Mouse (Mus musculus) heart, adult 11 months (tissue): Measurements from ENCODE around the gene Prrg4.
"Not testable (repeated sequence)": the region's sequence is repeated elsewhere in the genome, so short reads cannot be mapped to it uniquely, and the experiment has no call there.

Experiments
- DNase-seq: peaks from one replicate; pipeline ENCODE4 v3.0.0; 2022

Gene Prrg4

DNA sequence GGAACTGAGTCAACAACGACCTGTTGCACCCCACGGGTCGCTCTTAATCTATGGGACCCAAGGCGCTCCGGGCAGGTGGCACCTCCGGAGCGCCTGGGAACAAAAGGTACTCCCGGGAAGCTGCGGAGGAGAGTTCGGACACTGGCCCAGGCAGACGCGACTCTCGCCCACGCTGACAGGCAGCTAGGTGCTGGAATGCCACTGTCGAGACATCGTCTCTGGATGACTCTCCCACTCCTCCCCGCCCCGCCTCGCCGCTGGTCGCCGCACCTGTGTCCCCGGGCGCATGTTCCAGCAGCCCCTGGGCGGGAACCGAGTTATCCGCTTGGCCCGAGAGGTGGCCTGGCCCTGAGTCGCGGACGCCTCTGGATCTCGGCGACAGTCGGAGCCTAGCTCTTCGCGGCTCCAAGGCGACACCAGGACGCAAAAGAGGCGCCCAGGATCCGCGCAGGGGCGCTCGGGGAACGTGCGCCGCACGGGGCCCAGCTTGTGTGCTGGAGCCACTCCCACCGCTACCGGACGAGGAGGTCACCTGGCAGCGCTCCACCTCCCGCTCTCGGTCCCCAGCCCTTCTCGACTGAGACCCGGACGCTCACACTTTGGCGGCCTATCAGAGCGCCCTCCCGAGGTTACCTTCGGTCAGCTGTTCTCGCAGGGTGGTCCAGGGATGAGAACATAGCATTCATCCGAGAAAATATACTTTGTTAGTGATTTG, at the start of gene Prrg4:
Gene Prrg4, minus strand, starts transcription at position 601 of the 715 bp plus-strand sequence.
- DNase-seq = peak; percentile 95

DNA sequence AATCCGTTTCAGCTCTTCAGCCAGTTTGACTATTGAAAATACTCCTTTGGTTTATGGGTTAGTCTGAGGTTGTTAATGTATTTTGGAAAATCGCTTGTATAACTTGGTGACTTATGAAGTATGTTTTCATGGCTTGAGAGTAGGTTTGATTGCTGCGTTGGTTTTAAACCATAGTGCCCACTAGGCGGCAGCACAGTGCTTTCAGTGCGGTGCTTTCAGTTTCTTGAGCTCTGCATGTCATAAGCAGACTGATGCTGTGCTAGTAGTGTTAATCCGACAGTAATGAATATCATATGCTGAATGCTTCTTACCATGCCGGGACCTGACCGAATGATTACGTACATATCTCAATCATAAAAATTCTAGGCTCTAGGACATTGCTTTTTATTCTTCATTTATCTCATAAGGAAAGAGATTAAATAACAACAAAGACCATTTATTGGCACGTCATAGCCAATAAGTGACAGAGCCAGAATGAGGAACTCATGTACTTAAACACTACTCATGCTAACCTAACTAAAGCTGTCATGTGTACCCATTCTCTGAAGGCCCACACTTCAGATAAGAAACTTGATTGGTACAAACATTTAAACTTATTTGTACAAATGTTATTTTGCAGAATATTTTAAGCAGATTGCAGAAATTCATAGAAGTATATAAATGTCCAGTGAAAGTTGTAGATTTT, 38.3 kb upstream of the Prrg4 start:
- DNase-seq = peak; percentile 87

DNA sequence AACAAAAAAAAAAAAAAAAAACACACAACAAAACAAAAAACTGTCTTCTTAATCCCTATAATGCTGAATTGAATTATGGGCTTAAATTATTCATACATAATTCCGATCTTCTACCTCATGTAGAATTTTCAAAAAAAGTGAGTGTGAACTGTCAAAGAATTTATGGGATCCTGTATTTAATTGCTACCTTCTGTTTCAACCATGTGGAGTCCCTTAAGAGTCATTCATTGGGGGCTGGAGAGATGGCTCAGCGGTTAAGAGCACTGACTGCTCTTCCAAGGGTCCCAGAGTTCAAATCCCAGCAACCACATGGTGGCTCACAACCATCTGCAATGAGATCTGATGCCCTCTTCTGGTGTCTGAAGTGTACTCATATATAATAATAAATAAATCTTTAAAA, 37.7 kb upstream of the Prrg4 start:
- DNase-seq = not testable (repeated sequence)

DNA sequence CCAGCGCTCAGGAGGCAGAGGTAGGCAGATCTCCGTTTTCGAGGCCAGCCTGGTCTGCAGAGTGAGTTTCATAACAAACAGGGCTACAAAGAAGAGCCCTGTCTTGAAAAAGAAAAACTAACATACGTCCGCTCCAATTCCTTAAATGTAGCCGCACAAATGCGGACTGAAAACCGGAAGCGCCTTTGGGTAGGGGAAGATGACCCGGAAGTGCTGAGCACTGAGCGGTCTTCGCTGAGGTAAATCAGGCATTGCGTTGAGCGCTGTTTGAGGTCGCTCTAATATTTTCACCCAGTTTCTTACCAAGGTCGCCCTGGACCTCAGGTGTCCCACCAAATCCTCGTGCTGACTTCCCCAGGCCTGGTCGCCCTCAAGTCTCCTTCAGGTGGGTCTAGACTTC, 36.4 kb upstream of the Prrg4 start:
- DNase-seq = no peak

DNA sequence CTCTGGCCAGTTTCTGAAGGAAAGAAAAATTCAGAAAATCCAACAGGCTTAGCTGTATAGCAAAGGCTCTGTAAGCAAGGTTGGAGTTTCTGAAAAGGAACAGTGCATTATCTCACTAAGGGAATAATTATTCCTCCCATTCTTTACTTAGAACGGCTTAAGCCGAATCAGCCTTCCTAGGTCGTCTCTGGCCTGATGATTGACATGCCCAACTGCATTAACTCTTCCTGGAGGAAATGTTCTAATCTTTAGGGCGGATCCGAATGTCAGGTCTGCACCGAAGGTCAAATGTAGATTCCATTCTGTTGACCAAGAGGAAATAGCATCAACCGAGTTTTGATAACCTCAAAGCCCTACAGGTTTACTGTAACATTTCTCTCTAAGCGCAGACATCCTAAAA, 29.1 kb upstream of the Prrg4 start:
- DNase-seq = no peak

DNA sequence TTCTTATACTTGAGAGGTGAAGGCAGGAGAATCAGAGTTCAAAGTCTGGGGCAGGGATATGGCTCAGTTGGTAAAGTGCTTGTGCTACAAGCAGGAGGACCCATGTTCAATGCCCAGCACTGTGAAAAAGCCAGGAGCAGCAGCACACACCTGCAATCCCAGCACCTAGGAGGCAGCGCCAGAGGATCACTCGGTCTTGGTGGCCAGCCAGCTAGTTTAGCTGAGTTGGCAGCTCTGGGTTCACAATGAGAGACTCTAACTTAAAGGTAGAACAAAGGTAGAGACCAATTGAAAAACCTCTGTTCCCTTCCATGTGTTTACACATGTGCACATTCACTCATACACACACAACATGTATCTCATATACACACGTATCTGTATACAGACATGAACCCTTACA, 19.4 kb upstream of the Prrg4 start:
- DNase-seq = peak; percentile 68

DNA sequence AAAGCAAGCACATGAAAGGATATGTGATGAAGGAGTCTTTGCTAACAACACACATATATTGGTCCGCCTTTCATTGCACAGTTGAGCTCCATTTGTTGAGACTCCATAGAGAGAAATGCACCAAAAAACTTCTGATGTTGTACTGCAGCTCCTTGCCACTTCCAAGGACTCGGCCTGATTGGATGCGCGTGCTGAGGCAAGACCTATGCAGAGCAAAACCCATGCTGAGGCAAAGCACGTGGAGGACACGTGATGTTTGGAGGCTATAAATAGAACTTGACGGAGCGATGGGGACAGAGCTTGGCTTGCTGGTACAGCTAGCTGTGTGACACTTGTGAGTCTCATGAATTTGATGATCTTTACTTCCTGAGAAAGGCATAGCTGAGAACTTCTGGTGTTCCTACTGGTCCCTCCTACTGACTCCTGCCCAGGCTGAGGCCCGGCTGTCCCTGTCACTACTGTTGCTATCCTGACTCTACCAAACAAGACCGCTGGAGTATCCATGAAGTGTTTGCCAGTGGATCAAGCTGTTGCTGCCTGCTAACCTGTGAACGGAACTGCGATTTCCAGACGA, 17.7 kb upstream of the Prrg4 start, which contains the start of gene Ccdc73:
Gene Ccdc73, plus strand, starts transcription at position 524 of the 574 bp plus-strand sequence.
- peak; percentile 84 for DNase-seq

DNA sequence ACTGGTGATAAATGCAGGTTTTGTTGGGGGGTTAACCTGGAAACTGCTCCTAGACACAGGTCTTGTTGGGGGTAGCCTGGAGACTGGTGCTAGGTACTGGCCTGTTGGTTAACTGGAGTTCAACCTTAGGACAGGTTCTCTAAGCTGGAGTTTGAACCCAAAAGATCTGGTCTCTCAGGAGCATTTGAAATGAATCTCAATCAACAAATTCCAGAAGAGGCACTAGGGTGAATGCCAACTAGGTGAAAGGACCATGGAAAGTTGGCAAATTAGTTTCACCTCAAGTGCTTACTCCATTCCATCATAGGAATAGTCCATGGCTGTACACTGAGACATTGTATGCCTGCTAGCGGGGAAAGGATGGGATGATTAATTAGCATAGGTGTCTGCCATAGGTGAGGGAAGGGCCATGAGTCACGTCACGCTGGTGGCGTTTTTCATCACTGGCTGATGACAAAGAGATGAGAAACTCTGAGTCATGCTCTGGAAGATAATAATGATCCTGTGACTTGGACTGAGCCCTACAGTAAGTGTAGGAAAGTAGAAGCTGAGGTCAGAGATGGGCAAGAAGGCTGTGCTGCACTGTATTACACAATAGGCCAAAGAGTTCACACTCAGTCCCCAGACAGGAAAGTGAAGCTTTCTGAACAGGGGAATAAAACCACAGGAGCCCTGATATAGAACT, 14.6 kb upstream of the Prrg4 start:
- DNase-seq = peak; percentile 89

DNA sequence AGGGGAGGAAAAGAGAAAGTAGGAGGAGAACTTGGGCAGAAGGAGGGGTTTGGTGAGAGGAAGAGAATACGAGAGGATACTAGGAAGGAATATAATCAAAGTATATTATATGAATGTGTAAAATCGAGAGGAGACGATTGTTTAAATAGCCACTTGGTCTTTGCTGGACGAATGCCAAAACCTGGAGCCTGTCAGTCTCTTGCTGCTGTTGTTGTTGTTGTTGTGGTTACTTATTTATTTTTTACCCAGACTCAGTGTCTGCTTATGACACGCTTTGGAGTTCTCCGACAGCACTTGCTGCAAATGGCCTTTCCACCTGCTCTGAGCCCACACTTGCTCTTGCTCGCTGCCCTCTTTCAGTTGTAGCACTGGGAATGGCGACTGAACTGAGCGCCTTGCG, 10.8 kb upstream of the Prrg4 start:
- peak; percentile 45 for DNase-seq

DNA sequence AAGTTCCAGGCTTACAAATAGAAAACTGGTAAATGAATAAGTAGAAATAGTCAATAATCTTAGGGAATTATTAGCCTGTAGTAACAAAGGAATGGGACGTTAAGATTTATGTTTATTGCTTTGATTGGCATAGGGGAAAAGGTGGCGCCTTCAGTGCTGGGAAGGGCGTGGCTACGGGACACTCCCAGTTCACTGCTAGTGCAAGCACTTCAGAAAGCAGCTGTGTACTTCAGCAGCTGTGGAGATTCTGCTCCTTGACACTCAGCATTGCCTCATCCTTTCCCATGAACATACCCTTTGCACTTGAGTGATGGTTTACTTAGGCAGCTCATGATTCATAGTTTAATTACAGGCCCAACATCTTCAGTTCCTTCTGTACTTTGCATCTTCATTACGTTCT, 9.4 kb upstream of the Prrg4 start:
- DNase-seq = peak; percentile 53

DNA sequence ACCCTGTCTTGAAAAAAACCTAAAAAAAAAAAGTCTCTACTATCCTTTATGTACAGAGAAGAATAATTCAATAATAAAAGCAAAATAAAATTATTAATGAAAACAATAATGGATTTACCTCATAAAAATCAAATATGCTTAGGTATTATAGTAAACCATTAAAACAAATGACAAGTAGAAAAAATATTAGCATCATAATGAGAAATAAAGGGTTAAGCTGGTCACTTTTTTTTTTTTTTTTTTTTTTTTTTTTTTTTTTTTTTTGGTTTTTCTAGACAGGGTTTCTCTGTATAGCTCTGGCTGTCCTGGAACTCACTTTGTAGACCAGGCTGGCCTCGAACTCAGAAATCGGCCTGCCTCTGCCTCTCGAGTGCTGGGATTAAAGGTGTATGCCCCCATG, 8.4 kb upstream of the Prrg4 start:
- not testable (repeated sequence) for DNase-seq

DNA sequence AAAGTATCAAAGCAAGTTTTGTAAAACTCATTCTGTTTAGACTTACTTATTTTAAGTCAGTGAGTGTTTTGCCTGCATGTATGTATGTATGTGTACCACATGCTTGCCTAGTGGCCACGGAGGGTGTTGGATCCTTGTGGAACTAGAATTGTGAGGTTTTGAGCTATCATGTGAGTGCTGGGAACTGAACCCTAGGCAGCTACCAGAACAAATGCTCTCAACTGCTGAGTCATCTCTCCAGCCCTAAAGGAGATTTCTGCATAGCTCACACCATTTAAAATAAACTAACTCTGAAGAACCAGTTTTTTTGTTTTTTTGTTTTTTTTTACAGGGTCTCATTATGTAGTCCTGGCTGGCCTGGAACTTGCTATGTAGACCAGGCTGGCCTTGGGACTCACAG, 6.5 kb upstream of the Prrg4 start:
- peak; percentile 25 for DNase-seq

DNA sequence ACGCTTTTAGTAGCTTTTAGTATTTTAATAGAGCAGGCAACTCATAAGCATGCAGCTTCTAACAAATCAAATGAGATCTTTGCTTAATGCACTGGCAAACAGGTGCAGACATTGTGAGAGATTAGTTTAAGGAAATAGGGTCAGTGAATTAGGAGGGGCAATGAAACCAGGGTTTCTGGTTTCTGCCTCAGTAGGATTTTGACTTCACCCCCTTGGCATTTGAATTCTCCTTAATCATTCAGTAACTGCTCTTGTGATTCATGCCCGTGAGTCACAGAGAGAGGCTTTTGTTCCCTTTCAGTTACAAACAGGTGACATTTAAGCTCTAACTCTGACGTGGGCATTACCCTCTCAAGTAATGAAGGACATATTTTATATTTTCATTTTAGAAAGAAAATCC, 6.1 kb upstream of the Prrg4 start:
- DNase-seq = peak; percentile 52

DNA sequence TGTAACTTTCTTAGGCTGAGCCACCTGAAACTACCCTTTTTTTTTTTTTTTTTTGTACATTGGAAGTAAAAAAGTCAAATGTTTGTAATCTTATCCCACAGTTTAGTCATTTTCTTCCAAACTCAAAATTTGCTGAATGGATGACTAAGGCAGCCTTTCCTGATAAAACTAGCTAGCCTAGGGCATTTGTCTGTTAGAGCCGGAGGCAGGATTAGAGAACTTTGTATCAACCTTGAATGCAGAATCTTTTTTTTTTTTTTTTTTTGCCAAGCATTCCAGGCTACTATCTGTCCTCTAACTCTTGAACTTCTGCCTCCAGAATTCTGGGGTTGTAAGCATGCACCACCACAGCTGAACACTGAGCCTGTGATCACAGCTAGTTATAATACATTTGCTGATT, 5.2 kb upstream of the Prrg4 start:
- DNase-seq = no peak

DNA sequence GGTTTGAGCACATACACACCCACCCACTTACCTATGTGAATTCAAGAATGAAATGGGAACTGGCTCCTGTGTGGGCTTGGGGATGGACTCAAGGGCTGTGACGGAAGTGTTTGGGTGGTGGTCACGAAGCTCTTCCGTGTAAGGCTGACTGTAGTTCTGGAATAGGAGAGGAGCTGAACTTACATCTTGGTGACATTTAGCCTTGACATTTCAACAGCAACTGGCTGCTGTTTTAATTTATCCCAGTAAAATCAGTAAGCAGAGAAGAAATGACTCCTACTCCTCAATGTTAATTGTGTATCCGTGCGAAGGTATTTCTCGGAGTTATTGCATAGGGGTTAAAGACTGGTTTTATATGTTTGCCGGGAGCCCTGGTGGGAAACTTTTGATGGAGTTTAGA, 2.9 kb upstream of the Prrg4 start:
- DNase-seq = no peak

DNA sequence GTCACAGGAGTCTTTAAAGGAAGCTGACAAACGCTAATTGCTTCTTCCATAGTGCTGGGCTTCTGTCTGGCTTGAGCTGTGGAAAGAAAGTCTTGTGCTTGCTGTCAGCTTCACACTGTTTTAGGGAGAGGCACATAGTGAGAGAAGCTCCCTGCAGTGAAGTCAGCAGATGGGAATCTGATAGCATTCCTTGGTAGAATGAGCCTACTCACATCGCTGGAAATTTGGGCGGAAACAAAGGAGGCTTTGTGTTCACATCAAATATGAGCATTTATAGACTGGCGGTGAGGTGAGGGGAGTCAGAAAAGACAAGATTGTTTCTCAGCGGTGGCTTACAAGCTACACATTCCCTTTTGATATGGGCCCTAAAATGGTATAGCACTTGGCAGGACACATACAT, 2.0 kb upstream of the Prrg4 start:
- DNase-seq = peak; percentile 84

DNA sequence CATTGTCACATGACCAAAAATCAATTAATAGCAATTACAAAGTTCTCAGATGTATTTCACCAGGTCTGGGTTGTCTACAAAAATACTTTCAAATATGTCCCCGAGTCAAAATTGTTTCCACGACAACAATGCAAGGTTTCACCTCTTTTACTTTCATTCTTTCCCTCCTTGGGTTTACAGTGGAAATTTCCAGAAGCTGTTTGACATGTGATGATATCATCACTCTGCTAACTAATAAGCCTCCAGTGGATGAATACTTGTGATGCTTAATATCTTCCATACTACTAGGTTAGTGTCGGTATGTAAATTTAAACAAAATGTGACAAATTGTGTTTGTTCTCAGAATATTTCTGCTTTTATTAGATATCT, 299 bp upstream of the Prrg4 start:
- DNase-seq = no peak

DNA sequence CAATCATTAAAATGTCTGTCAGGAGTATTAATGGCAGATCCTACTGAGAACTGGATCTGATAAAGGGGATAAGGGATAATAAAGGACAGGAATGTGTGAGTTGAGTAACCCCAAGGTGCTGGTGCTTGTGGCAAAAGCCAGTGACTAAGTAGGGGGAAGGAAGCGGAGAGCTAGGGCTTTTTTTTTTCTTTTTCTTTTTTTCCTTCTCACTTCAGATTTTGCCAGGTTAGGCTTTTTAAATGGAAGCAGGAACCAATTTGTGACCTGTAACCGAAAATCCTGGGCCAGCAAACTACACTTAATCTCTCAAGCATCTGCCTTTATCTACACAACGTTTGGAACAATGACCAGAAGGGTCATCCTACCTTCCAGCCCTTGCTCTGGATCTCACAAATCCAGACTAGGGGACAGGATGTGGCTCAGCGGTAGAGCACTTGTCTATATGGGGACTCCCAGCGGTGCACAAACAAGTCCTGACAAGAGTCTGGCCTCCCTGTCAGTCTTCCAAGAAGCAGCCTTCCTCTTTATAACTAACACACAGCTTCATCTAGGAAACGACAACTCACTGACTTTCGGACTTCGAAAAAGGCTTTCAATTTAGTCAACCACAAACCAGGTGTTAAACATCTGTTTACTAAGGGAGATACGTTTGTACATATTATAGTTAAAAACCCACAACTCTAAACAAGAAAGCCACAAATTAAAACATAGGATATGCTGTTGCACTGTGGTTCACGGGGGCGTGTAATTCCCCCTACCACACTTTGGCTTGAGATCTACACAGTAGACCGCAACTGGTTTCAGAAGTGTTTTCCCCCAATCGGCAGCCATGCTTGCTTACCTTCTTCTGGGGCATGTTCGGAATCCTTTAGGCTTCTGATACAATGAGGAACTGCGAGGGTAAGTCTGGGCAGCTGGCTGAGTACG, 1.2 kb downstream of the Prrg4 start:
- DNase-seq = peak; percentile 87

DNA sequence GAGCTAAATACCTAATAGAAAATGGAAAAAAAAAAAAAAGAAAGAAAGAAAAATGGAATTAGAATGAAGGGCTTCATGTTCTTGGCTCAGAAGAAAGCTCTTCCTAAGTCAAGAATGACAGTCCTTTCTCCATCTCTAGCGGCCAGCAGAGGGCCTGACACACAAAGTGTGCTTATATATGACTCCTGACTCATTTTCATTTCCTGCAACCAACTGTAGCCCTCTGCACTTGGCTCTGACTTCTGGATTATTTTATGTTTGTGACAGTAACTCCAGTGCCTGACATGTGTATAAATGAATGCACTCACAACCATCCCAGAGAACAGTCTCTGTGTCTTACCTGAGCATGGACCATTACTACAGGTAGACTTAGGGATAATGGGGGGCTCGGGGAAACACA, 2.0 kb downstream of the Prrg4 start:
- peak; percentile 49 for DNase-seq

DNA sequence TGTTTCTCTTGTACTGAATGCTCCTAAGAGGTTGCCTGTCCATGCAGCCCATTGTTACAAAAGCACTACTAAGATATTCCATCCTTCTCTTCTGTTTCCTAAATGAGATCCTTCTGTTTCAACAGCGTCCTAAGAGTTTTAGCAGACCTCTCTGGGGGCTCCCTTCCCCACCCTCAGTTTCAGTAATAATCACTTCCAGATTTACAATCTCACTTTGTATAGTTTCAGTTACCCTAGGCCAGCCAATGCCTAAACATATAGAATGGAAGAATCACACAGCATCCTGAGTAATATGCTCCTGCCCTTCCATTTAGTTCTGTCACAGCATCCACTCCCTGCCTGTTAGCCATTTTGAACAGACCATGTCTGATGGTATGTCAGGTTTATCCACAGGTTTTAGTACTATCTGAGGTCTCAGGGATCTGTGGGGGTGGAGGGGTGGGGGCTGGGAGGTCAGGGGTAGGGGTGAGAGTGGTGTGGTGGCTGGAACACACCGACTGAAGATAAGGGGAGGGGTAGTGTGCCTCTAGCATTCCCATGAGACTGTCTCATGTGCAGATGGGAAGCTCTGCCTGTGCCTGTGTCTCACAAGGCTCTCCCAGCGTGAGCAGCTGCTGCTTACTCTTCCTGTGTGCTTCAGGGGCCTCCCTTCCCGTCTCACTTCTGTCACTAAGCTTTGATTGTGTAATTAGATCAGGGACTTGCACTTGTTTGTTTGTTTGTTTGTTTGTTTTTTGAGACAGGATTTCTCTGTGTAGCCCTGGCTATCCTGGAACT, 2.9 kb downstream of the Prrg4 start:
- DNase-seq = peak; percentile 61

DNA sequence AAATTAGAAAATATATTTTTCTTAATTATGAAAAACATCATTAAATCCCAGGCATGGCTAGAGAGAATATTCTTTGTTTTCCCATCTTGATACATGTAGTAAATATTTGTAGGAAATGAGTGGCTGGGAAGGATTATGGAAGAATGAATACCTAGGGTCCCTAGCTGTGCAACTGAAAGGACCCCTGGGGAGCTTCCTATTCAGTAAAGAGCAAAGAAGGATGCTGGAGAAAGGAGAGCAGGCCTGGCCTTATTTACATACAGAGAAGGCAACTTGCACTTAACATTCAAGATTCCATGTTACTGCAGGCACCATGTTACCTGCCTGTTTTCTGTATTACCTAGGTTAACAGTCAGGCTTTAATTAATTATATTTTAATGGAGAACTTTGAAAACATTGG, 7.1 kb downstream of the Prrg4 start:
- no peak for DNase-seq

DNA sequence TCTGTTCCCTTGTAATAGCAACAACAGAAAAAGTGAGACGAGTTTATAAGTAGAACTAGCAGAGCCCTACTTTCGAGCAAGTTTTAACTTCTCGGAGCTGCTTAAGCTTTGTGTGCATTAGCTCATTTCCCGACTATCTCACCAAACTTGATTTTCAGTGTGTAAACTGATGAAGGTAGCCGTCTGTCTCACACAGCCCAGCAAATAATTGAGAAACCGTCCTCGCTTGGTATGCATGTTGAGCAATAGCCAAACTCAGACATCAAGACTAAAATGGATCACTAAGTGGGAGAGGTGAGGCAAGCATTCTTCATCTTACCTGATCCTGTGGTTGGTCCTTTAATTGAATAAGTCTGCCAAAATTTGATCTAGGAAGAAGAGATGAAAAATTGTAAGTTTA, 7.9 kb downstream of the Prrg4 start:
- no peak for DNase-seq
